Mouse (Mus musculus) kidney, embryonic 14.5 days (tissue): ENCODE data around the gene Mzf1. TPM values are rescaled to one million over a fixed set of nuclear protein-coding genes. Genes with fewer than 3 reads are reported as not detected.

ENCODE experiments used
- ATAC-seq: fragments of 200-750 bp; cut with Nextera tagmentation; 2 replicates; pipeline ENCODE4 v1.8.0; 2017; ENCODE audit warnings: moderate number of reproducible peaks, mild to moderate bottlenecking, moderate TSS enrichment, moderate library complexity; ENCODE audit not compliant: low FRiP score, low TSS enrichment
- H3K27ac ChIP-seq: fragments of 300-500 bp; sonication (generic); 2 replicates; pipeline ENCODE4 v1.5.1; 2014; ENCODE audit warnings: low read depth, mild to moderate bottlenecking, low read length, moderate library complexity, mixed read lengths
- H3K27me3 ChIP-seq: fragments of 300-500 bp; sonication (generic); 2 replicates; pipeline ENCODE4 v1.6.1; 2014; ENCODE audit warnings: mild to moderate bottlenecking, low read length; ENCODE audit not compliant: control insufficient read depth, insufficient read depth
- H3K36me3 ChIP-seq: fragments of 300-500 bp; sonication (generic); 2 replicates; pipeline ENCODE4 v1.6.1; 2014; ENCODE audit warnings: low read length, mixed read lengths; ENCODE audit not compliant: control insufficient read depth, insufficient read depth
- H3K4me1 ChIP-seq: fragments of 300-500 bp; sonication (generic); 2 replicates; pipeline ENCODE4 v1.6.1; 2014; ENCODE audit warnings: low read length, mixed read lengths; ENCODE audit not compliant: control insufficient read depth, insufficient read depth
- H3K4me2 ChIP-seq: fragments of 300-500 bp; sonication (generic); replicated peaks from 2 replicates; pipeline ENCODE4 v1.6.1; 2014; ENCODE audit warnings: low read depth, mild to moderate bottlenecking, low read length
- H3K4me3 ChIP-seq: fragments of 300-500 bp; sonication (generic); 2 replicates; pipeline ENCODE4 v1.5.1; 2014; ENCODE audit warnings: mild to moderate bottlenecking, low read length
- H3K9ac ChIP-seq: fragments of 300-500 bp; sonication (generic); 2 replicates; pipeline ENCODE4 v1.6.1; 2014; ENCODE audit warnings: low read depth, mild to moderate bottlenecking, low read length, moderate library complexity
- H3K9me3 ChIP-seq: fragments of 300-500 bp; sonication (generic); 2 replicates; pipeline ENCODE4 v1.6.1; 2016; ENCODE audit warnings: low read length; ENCODE audit not compliant: control insufficient read depth
- WGBS: fragments of 180-500 bp; shearing (Covaris S2); extraction: QIAGEN DNeasy Blood & Tissue Kit; methylation state at CpG from one replicate; pipeline ENCODE4 v1.1.7; 2014; 5-methylcytosine and 5-hydroxymethylcytosine counted together
- polyA plus RNA-seq: library from polyadenylated mRNA; unstranded; fragments of >200 nt; fragmentation: Nextera tagmentation; extraction: Ambion mirVana; gene quantifications from 2 replicates; pipeline ENCODE4 v1.2.1, GENCODE M21; 2014

Gene Mzf1
- polyA plus RNA-seq, 1 experiment from 2014 or later: 3.2 TPM

DNA sequence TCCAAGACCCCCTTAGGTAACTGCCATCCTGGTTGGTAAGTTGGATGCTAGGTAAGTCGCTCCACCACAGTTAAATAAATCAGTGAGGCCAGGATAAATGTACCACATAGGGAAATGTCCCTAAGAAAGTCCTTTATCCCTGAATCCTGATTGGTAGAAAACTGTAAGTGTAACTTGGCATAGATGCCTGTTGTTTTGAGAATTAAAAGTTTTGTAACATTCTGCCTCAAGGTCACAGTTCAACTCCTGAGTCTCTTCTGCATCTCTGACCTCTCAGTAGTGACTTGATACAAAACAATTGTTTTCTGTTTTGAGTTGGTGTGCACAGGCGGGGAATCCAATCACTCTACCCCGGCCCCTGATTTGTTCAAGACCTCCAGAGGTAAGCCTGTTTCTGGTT is 55.7 kb downstream of the Mzf1 start, which contains the start of gene Trim28:
TSS of gene Trim28 (plus strand) at position 264 of the 400 bp plus-strand sequence.
- Histone ChIP-seq H3K4me2 (no peak within 1 kb of the TSS), H3K4me3 (no peak within 1 kb of the TSS), H3K4me1 (no peaks in the 10 kb centered on the region), H3K9ac (no peak within 1 kb of the TSS), H3K9me3 (no peaks in the 10 kb centered on the region), H3K36me3 (no peaks in the 10 kb centered on the region), H3K27ac (no peak within 1 kb of the TSS), H3K27me3 (no peaks in the 10 kb centered on the region)
- 87% methylated on average over 3 of the region's 3 CpGs for WGBS
- no peak for ATAC-seq

DNA sequence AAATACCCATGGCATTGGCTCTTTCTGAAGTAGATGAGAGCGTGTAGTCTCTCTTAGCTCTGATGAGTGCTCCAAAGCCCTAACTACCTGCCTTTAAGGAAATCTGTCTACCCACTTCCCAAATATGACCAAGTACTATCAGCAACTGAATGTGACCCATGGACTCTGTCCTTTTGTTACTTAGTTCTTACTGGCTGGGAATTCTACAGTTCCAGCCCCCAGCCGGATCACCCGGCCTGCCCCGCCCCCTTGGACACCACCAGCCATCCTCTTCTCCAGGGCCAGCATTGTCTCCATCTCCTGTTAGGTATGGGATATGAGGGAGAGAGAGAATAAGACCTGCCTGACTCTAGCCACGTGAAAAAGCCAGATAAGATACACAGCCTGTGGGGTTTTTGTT is 56.5 kb downstream of the Mzf1 start, which contains the start of gene Slc27a5:
TSS of gene Slc27a5 (minus strand) at position 140 of the 400 bp plus-strand sequence.
- WGBS: 76% methylated on average over 5 of the region's 5 CpGs
- Histone ChIP-seq H3K36me3 (no peaks in the 10 kb centered on the region), H3K4me1 (no peaks in the 10 kb centered on the region), H3K9ac (no peak within 1 kb of the TSS), H3K27me3 (no peaks in the 10 kb centered on the region), H3K27ac (no peak within 1 kb of the TSS), H3K4me2 (no peak within 1 kb of the TSS), H3K9me3 (no peaks in the 10 kb centered on the region), H3K4me3 (no peak within 1 kb of the TSS)
- ATAC-seq: no peak

DNA sequence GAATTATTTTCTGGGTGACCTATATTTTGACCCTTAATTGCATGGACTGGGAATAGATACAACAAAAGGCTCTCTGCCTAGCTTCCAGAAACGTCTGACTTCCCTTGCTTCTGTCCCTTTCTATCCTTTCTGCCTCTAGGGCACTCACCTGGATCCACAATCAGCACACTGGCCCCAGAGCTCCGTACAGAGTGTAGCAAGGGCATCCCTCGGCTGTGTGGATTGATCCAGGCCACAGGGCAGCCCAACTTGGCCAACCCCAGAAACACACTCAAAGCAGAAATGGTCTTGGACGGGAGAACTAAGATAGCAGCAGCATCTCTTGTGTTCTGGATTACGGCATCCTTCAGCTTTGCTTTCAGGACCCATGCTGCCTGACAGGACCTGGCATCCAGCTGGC is 57.3 kb downstream of the Mzf1 start:
- no peaks in the 10 kb centered on the region for H3K27me3 ChIP-seq
- no peaks in the 10 kb centered on the region for H3K4me1 ChIP-seq
- no peaks in the 10 kb centered on the region for H3K36me3 ChIP-seq
- H3K4me3 ChIP-seq: no peak overlapping the region
- ATAC-seq: no peak
- H3K9me3 ChIP-seq: no peaks in the 10 kb centered on the region
- no peak overlapping the region for H3K9ac ChIP-seq
- 66% methylated on average over 5 of the region's 5 CpGs for WGBS
- no peak overlapping the region for H3K27ac ChIP-seq
- no peak overlapping the region for H3K4me2 ChIP-seq

DNA sequence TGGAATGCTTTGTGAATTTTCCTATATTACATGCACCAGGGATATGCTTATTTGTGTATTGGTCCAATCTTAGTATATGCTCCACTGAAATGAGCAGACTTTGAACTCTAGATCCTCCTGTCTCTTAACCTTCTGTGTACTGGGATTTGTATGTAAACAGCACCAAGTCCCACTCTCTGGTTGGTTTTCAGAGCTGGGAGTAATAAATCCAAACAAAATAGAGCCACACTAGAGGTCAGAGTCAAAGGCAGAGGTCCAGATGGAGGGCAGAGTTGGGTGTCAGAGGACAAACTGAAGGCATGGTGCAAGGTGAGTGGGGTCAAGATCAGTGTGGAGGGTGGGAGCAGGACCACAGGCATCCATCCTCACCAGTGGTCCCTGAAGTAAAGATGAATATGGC is 58.7 kb downstream of the Mzf1 start:
- Histone ChIP-seq H3K27ac (no peak overlapping the region), H3K9ac (no peak overlapping the region), H3K9me3 (no peaks in the 10 kb centered on the region), H3K4me1 (no peaks in the 10 kb centered on the region), H3K27me3 (no peaks in the 10 kb centered on the region), H3K36me3 (no peaks in the 10 kb centered on the region), H3K4me2 (no peak overlapping the region), H3K4me3 (no peak overlapping the region)
- ATAC-seq: no peak

DNA sequence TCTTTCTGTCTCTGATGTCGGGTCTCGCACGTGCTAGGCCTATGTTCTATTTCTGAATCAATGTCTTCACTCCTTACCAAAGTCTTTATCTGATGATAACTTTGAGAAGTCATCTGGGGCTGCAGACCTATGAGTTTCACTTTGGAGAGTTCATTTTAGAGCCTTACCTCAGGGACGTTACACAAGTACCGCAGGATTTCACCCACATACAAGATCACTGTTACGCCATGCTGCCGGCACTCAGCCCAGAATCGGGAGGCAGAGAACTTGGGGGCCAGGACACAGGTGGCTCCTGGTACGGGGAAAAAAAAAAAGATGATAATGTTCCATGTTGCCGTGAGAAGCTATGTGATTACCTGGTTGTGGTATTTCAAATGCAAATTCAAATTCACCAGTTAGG is 61.4 kb downstream of the Mzf1 start:
- no peak overlapping the region for H3K4me3 ChIP-seq
- no peaks in the 10 kb centered on the region for H3K27me3 ChIP-seq
- no peak overlapping the region for H3K9ac ChIP-seq
- no peaks in the 10 kb centered on the region for H3K36me3 ChIP-seq
- no peak overlapping the region for H3K4me2 ChIP-seq
- WGBS: 85% methylated on average over 10 of the region's 10 CpGs
- H3K4me1 ChIP-seq: no peaks in the 10 kb centered on the region
- ATAC-seq: no peak
- H3K9me3 ChIP-seq: no peaks in the 10 kb centered on the region
- no peak overlapping the region for H3K27ac ChIP-seq

Other genes with a start within 250 kb of the Mzf1 start
- gene Zfp329, start 235.9 kb downstream of the Mzf1 start, polyA plus RNA-seq: 18.5 and 19.8 TPM in 2 replicates
- gene Zfp110, start 220.0 kb downstream of the Mzf1 start, polyA plus RNA-seq: 20.9 and 33.2 TPM in 2 replicates
- 4.0 and 4.5 TPM in 2 replicates for gene Zfp128, start 173.6 kb downstream of the Mzf1 start, polyA plus RNA-seq
- 17.7 and 22.1 TPM in 2 replicates for gene Zscan22, start 156.9 kb downstream of the Mzf1 start, polyA plus RNA-seq
- gene Rps5, start 132.5 kb downstream of the Mzf1 start, polyA plus RNA-seq: 1,360 and 1,560 TPM in 2 replicates
- 0.47 and 0.76 TPM in 2 replicates for gene Rnf225, start 127.3 kb downstream of the Mzf1 start, polyA plus RNA-seq
- 6.9 and 9.3 TPM in 2 replicates for gene Zfp324, start 88.9 kb downstream of the Mzf1 start, polyA plus RNA-seq
- 6.2 and 10.7 TPM in 2 replicates for gene Zfp446, start 76.9 kb downstream of the Mzf1 start, polyA plus RNA-seq
- not detected in 2 replicates for gene Slc27a5, start 56.6 kb downstream of the Mzf1 start, polyA plus RNA-seq
- 433 and 514 TPM in 2 replicates for gene Trim28, start 55.6 kb downstream of the Mzf1 start, polyA plus RNA-seq
- gene Zbtb45, start 44.7 kb downstream of the Mzf1 start, polyA plus RNA-seq: 19.8 and 29.6 TPM in 2 replicates
- gene Chmp2a, start 20.0 kb downstream of the Mzf1 start, polyA plus RNA-seq: 148 and 165 TPM in 2 replicates
- gene Ube2m, start 16.5 kb downstream of the Mzf1 start, polyA plus RNA-seq: 156 and 199 TPM in 2 replicates
- gene Vmn1r85, start 40.4 kb upstream of the Mzf1 start, polyA plus RNA-seq: not detected in 2 replicates
- gene Vmn1r86, start 65.2 kb upstream of the Mzf1 start, polyA plus RNA-seq: not detected in 2 replicates
- gene Vmn1r87, start 85.4 kb upstream of the Mzf1 start, polyA plus RNA-seq: not detected in 2 replicates
- gene Vmn1r88, start 104.8 kb upstream of the Mzf1 start, polyA plus RNA-seq: not detected in 2 replicates
- gene Vmn1r89, start 158.3 kb upstream of the Mzf1 start, polyA plus RNA-seq: not detected in 2 replicates
- 120 and 129 TPM in 2 replicates for gene Lig1, start 222.5 kb upstream of the Mzf1 start, polyA plus RNA-seq
- 3.6 and 10.3 TPM in 2 replicates for gene Zswim9, start 224.0 kb upstream of the Mzf1 start, polyA plus RNA-seq